Mouse (Mus musculus) heart, postnatal 0 days (tissue): ENCODE measurements around the gene Gpr62.

Experiments
- CTCF ChIP-seq: IDR thresholded peaks from 2 replicates; pipeline ENCODE4 v1.5.1; 2016; ENCODE audit warnings: antibody characterized with exemption, control low read depth, low read depth
- EP300 ChIP-seq: IDR thresholded peaks from 2 replicates; pipeline ENCODE4 v1.6.1; 2016; ENCODE audit warnings: antibody characterized with exemption, low read depth

- TF ChIP-seq CTCF: no peak
- no peak for TF ChIP-seq EP300
Measured at GRCm38 (mm10) chr9:106460401-106461025, 5.2 kb downstream of the Gpr62 start.
